Mouse (Mus musculus): ENCODE measurements around the gene Lonrf2.

DNA sequence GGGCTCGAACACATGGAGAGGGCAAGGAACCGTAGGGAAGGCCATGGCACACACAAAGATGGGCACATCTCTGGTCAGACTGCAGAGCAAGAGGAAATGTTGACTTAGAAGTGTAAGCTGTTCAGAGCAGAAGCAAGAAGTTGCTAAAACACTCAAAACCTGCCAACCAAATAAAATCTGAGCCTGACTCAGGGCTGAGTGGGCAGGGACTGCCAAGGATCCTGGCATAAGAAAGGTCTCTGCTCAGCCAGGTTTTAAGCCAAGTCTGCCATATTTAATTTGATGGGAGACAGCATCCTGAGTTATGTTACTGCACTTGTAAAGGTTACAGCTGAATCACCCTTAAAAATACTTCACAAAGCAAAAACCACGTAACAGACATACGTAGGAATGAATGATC is 29.4 kb downstream of the Lonrf2 start:
- TF ChIP-seq CTCF (IDR thresholded peaks at IDR 0.05; ENCODE audit: control insufficient read depth, insufficient read depth, low read length) (no peak), POLR2A (IDR thresholded peaks at IDR 0.05; ENCODE audit: borderline replicate concordance, control insufficient read depth, low read depth, low read length) (no peak)

Data from bone marrow, adult 2 months (tissue).